Mouse (Mus musculus) stomach, postnatal 0 days (tissue): ENCODE results near the gene Nsd1.

ENCODE experiments used
- CTCF ChIP-seq: IDR thresholded peaks from 2 replicates; pipeline ENCODE4 v1.5.1; 2016; ENCODE audit warnings: antibody characterized with exemption, low read depth, mild to moderate bottlenecking, moderate library complexity
- EP300 ChIP-seq: optimal IDR thresholded peaks from 2 replicates; pipeline ENCODE3; 2016; ENCODE audit warnings: antibody characterized with exemption

GRCm38 (mm10) chr13:55328641-55329040 lies 119.1 kb downstream of the Nsd1 start:
- TF ChIP-seq CTCF (no peak), EP300 (no peak)
